Mouse (Mus musculus): ENCODE measurements around the gene Spryd3.

The Spryd3 gene

GRCm38 (mm10) chr15:102072963-102073558 is 63.0 kb downstream of the Spryd3 start:
- no peak for DNase-seq (ENCODE audit: extremely low spot score, low spot score)

- no peak for DNase-seq (ENCODE audit: extremely low spot score, low spot score)
Observed at GRCm38 (mm10) chr15:102070476-102071467, 65.3 kb downstream of the Spryd3 start.

Measured in neural tube, embryonic 10.5 days (tissue).